Mouse (Mus musculus): ENCODE data around the gene Wasl. TPM values are rescaled to one million over a fixed set of nuclear protein-coding genes. Genes with fewer than 3 reads are reported as not detected.

The Wasl gene
- polyA plus RNA-seq, 1 experiment from 2014 or later: 74.8 TPM

- 11% methylated on average over 21 of the region's 21 CpGs for WGBS
- peak overlapping the region; percentile 97 for H3K9ac ChIP-seq
- H3K27ac ChIP-seq: peak overlapping the region; percentile 98
- no peak for ATAC-seq (ENCODE audit: insufficient number of reproducible peaks, insufficient read depth, low FRiP score, low TSS enrichment)
- H3K4me2 ChIP-seq (replicated peaks): peak overlapping the region; percentile 78
- no peaks in the 10 kb centered on the region for H3K9me3 ChIP-seq
- no peaks in the 10 kb centered on the region for H3K36me3 ChIP-seq
- peaks cover 4% of the 10 kb centered on the region for H3K4me1 ChIP-seq
- no peaks in the 10 kb centered on the region for H3K27me3 ChIP-seq
- H3K4me3 ChIP-seq: peak overlapping the region; percentile 91
Observed at GRCm38 (mm10) chr6:24663196-24664132, 1.3 kb downstream of the Wasl start.

- peaks cover 4% of the 10 kb centered on the region for H3K4me1 ChIP-seq
- no peak overlapping the region for H3K27ac ChIP-seq
- H3K9ac ChIP-seq: no peak overlapping the region
- no peak overlapping the region for H3K4me3 ChIP-seq
- no peaks in the 10 kb centered on the region for H3K36me3 ChIP-seq
- H3K4me2 ChIP-seq (replicated peaks): peak overlapping the region; percentile 78
- 83% methylated on average over 4 of the region's 4 CpGs for WGBS
- no peaks in the 10 kb centered on the region for H3K9me3 ChIP-seq
- ATAC-seq (ENCODE audit: insufficient number of reproducible peaks, insufficient read depth, low FRiP score, low TSS enrichment): no peak
- H3K27me3 ChIP-seq: no peaks in the 10 kb centered on the region
Observed at GRCm38 (mm10) chr6:24662483-24662882, 2.3 kb downstream of the Wasl start.

DNA sequence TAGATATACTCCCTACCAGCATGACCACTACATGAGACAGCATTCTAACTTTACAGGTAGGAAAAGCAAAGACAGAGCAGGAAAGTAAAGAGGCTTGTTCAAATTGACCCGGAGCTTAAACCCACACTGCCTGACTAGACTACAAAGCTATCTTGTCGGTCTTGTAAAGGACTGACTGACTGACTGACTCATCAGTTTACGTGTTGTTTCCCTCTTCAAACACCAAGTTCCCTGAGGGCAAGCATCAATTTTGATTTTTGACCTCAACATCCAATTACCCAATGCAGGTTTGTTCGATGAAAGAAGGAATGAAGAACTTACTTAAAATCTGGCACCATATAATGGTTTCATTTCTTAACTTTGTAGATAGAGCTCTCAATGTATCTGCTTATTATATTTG lies 2.9 kb downstream of the Wasl start:
- Histone ChIP-seq H3K27me3 (no peaks in the 10 kb centered on the region), H3K9me3 (no peaks in the 10 kb centered on the region), H3K4me3 (no peak overlapping the region), H3K27ac (no peak overlapping the region), H3K4me2 (replicated peaks) (no peak overlapping the region), H3K4me1 (peaks cover 4% of the 10 kb centered on the region), H3K36me3 (no peaks in the 10 kb centered on the region), H3K9ac (no peak overlapping the region)
- ATAC-seq (ENCODE audit: insufficient number of reproducible peaks, insufficient read depth, low FRiP score, low TSS enrichment): no peak
- WGBS: 80% methylated on average over 4 of the region's 4 CpGs

DNA sequence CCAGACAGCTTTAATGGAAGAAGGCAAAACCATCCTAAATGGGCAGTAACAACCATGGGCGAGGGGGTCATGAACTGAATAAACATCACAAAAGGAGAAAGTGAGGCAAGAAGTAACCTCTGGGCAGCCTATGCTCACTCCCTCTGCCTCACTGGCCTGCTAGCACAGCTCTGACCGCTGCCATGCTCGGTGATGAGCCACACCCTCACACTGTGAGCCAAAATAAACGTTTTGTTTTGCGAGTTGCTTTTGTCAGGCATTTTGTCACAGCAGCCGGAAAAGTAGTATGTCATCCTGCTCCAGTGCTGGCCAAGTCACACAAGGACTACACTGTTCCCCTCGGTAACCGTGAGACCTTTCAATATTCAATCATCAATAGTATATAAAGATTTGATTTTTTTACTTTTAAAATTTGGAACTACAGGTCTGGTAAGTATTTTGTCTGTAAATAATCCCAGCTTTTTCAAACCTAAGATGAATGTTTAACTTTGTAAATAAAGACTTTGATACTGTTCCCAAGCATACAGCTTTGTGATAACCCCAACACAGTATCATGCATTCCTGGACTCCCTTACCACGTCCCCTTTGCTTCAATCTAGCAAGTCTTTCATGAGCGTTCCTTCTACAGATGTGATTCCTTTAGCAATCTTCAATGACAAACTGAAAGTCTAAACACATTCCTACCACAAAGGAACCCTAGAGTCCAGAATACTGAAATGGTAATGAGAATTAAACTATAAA lies 7.0 kb downstream of the Wasl start:
- H3K27ac ChIP-seq: no peak overlapping the region
- H3K27me3 ChIP-seq: no peaks in the 10 kb centered on the region
- WGBS: 76% methylated on average over 10 of the region's 10 CpGs
- no peak overlapping the region for H3K4me3 ChIP-seq
- H3K4me2 ChIP-seq (replicated peaks): no peak overlapping the region
- H3K36me3 ChIP-seq: 0 out of 2 replicates have a peak, but pooled peaks cover 2% of the 10 kb centered on the region
- ATAC-seq (ENCODE audit: insufficient number of reproducible peaks, insufficient read depth, low FRiP score, low TSS enrichment): no peak
- H3K9me3 ChIP-seq: no peaks in the 10 kb centered on the region
- H3K9ac ChIP-seq: no peak overlapping the region
- H3K4me1 ChIP-seq: peaks cover 4% of the 10 kb centered on the region

GRCm38 (mm10) chr6:24656094-24656493 lies 8.7 kb downstream of the Wasl start:
- Histone ChIP-seq H3K4me3 (no peak overlapping the region), H3K4me1 (no peaks in the 10 kb centered on the region), H3K4me2 (replicated peaks) (no peak overlapping the region), H3K9me3 (no peaks in the 10 kb centered on the region), H3K9ac (no peak overlapping the region), H3K27me3 (no peaks in the 10 kb centered on the region), H3K36me3 (0 out of 2 replicates have a peak, but pooled peaks cover 2% of the 10 kb centered on the region), H3K27ac (no peak overlapping the region)
- WGBS: 69% methylated on average over 1 of the region's 1 CpGs
- no peak for ATAC-seq (ENCODE audit: insufficient number of reproducible peaks, insufficient read depth, low FRiP score, low TSS enrichment)

GRCm38 (mm10) chr6:24651538-24651937 lies 13.3 kb downstream of the Wasl start:
- ATAC-seq (ENCODE audit: insufficient number of reproducible peaks, insufficient read depth, low FRiP score, low TSS enrichment): no peak
- Histone ChIP-seq H3K9ac (no peak overlapping the region), H3K27me3 (no peaks in the 10 kb centered on the region), H3K9me3 (no peaks in the 10 kb centered on the region), H3K4me1 (no peaks in the 10 kb centered on the region; the same call in 1 of the 2 replicates), H3K27ac (no peak overlapping the region), H3K4me2 (replicated peaks) (no peak overlapping the region), H3K4me3 (no peak overlapping the region), H3K36me3 (0 out of 2 replicates have a peak, but pooled peaks cover 2% of the 10 kb centered on the region)
- WGBS: 79% methylated on average over 7 of the region's 7 CpGs

DNA sequence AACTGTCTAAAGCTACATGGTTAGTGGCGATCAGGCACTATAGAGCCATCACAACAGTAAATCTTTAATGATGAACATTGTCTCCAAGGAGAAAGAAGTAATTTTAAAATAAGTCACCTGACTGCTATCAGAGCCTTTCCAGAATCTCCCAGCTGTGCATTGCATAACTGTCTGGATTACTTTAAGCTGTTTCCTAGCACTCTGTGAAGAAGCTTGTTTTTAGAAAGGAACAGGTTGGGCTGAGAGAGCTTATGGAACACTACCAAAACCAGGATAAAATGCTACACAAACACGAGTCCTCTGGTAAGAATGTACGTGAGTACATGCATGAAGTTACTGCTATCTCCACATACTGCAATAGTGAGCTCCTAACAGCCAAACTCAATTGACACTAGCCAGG lies 14.1 kb downstream of the Wasl start:
- Histone ChIP-seq H3K27ac (no peak overlapping the region), H3K4me2 (replicated peaks) (no peak overlapping the region), H3K4me1 (no peaks in the 10 kb centered on the region; the same call in 1 of the 2 replicates), H3K27me3 (no peaks in the 10 kb centered on the region), H3K9me3 (no peaks in the 10 kb centered on the region), H3K4me3 (no peak overlapping the region), H3K36me3 (0 out of 2 replicates have a peak, but pooled peaks cover 2% of the 10 kb centered on the region), H3K9ac (no peak overlapping the region)
- ATAC-seq (ENCODE audit: insufficient number of reproducible peaks, insufficient read depth, low FRiP score, low TSS enrichment): no peak
- 83% methylated on average over 3 of the region's 3 CpGs for WGBS

DNA sequence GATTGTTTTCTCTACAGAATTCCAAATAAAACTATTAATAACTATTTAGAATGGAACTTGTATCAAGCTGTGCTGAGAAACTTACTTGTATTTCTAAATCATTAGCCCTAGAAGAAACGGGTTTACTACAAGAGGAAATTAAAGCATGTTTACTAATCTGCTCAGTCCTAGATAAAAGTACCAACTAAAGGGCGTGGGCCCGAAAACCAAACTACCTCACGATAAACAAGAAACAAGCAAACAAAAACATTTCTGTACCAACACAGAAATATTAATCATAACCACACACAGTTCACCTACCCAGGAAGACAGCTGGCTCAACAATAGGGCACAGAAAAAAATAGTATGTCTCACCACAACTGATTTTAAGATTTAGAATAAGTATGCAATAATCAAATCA lies 16.4 kb downstream of the Wasl start:
- Histone ChIP-seq H3K9me3 (no peaks in the 10 kb centered on the region), H3K27me3 (no peaks in the 10 kb centered on the region), H3K4me2 (replicated peaks) (no peak overlapping the region), H3K4me1 (no peaks in the 10 kb centered on the region; the same call in 1 of the 2 replicates), H3K4me3 (no peak overlapping the region), H3K9ac (no peak overlapping the region), H3K27ac (no peak overlapping the region), H3K36me3 (0 out of 2 replicates have a peak, but pooled peaks cover 2% of the 10 kb centered on the region)
- ATAC-seq (ENCODE audit: insufficient number of reproducible peaks, insufficient read depth, low FRiP score, low TSS enrichment): no peak
- 91% methylated on average over 4 of the region's 4 CpGs for WGBS

- Histone ChIP-seq H3K9me3 (no peaks in the 10 kb centered on the region), H3K27ac (no peak overlapping the region), H3K9ac (no peak overlapping the region), H3K4me2 (replicated peaks) (no peak overlapping the region), H3K4me1 (no peaks in the 10 kb centered on the region; the same call in 1 of the 2 replicates), H3K4me3 (no peak overlapping the region), H3K27me3 (no peaks in the 10 kb centered on the region), H3K36me3 (no peaks in the 10 kb centered on the region)
- 83% methylated on average over 4 of the region's 4 CpGs for WGBS
- ATAC-seq (ENCODE audit: insufficient number of reproducible peaks, insufficient read depth, low FRiP score, low TSS enrichment): no peak
Observed at GRCm38 (mm10) chr6:24647103-24647691, 17.6 kb downstream of the Wasl start.

- ATAC-seq (ENCODE audit: insufficient number of reproducible peaks, insufficient read depth, low FRiP score, low TSS enrichment): no peak
- WGBS: 91% methylated on average over 6 of the region's 6 CpGs
- no peak overlapping the region for H3K4me2 ChIP-seq (replicated peaks)
- no peaks in the 10 kb centered on the region for H3K4me1 ChIP-seq
- H3K4me3 ChIP-seq: no peak overlapping the region
- no peaks in the 10 kb centered on the region for H3K27me3 ChIP-seq
- no peak overlapping the region for H3K9ac ChIP-seq
- H3K27ac ChIP-seq: no peak overlapping the region
- H3K9me3 ChIP-seq: no peaks in the 10 kb centered on the region
- H3K36me3 ChIP-seq: no peaks in the 10 kb centered on the region
Observed at GRCm38 (mm10) chr6:24645346-24646053, 19.3 kb downstream of the Wasl start.

DNA sequence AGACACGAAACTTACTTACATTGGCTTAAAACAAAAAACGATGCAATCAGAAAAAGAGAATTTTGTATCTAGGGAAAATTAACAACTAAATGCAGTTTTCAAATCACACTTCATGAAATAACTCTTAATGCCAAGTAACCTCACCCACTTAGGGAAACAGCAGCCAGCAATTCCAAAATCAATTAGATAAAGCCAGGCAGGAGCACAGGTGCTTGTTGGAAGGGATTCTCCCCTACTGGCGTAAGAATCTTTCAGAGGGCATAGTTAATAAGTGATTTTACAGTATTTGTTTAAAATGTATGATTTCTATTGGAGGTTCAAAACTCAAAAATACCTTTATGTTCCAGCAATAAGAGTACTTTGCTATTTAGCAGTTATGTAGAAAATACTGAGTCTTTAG lies 21.8 kb downstream of the Wasl start:
- no peaks in the 10 kb centered on the region for H3K36me3 ChIP-seq
- no peaks in the 10 kb centered on the region for H3K9me3 ChIP-seq
- H3K4me2 ChIP-seq (replicated peaks): no peak overlapping the region
- H3K9ac ChIP-seq: no peak overlapping the region
- no peak for ATAC-seq (ENCODE audit: insufficient number of reproducible peaks, insufficient read depth, low FRiP score, low TSS enrichment)
- no peak overlapping the region for H3K27ac ChIP-seq
- WGBS: 97% methylated on average over 3 of the region's 3 CpGs
- H3K4me1 ChIP-seq: no peaks in the 10 kb centered on the region
- H3K27me3 ChIP-seq: no peaks in the 10 kb centered on the region
- H3K4me3 ChIP-seq: no peak overlapping the region

All from embryonic facial prominence, embryonic 12.5 days (tissue).